Mouse (Mus musculus) right cerebral cortex, adult 18-20 months (tissue): ENCODE data around the gene D830030K20Rik.
"Not testable (repeated sequence)": the region's sequence is repeated elsewhere in the genome, so short reads cannot be mapped to it uniquely, and the experiment has no call there.

Experiments
- DNase-seq: peaks from one replicate; pipeline ENCODE4 v3.0.0; 2022; ENCODE audit warnings: mixed read lengths

The D830030K20Rik gene

DNA sequence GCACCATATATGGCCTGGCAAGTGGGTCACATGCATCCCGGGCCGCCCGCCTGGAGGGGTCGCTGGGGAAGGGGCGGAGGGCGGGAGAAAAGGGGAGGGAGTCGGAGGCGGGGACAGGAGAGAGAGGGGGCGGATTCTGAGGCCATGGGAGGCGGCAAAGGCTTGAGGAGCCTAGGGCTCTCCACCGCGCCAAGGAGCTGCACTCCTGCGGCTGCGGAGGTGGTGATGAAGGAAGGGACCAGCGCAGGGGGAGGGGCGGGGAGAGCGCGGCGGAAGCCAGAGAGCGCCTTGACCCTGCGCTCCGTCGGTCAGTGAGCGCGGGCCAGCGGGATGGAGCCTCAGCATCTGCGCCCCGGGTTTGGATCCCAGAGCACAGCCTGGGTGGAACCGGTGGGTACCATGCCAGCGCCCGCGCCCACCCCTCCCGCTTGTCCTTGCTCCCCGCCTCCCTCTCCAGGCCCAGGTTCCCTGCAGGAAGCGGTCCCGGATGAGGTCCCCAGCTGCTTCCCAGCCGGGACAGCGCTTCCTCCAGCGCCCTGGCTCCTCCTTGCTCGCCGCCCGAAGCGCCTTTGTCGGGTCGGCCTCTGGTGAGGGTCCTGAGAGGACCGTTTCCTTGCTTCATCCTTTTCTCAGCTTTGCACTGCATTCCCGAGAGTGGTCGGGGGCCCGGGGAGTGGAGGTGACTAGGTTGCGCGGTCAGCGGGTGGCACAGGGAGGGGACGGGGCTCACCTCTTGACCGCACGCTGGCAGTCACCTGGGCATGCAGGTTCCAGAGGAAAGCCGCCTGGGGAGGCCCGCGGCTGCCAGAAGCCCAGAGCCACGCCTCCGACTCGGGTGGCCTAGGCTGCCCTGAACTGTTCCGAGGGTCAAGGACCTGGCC is at the start of gene D830030K20Rik:
D830030K20Rik (plus strand) TSS at position 217 of the 881 bp plus-strand sequence.
- peak; percentile 2 for DNase-seq

DNA sequence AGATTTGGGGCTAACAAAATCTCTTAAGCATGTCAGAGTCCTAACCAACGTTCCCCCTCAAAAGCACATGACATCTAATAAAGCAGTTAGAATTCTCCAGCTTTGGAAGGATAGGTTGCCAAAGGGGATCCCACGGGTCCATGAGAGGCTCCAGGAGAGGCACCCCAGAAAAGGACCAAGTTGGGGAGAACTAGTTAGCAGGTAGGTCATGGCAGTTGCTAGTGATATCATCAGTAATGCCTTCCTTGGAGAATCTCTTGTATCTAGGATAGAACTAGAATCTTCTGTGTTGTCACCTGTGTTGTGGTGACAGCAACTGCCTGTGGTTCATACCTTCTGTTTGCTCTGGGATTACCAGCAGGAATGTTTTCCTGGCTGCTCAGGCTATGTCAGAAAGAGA is 20.3 kb upstream of the D830030K20Rik start, which contains the start of gene Gm5795:
Gm5795 (plus strand) TSS at position 301 of the 400 bp plus-strand sequence.
- not testable (repeated sequence) for DNase-seq

DNA sequence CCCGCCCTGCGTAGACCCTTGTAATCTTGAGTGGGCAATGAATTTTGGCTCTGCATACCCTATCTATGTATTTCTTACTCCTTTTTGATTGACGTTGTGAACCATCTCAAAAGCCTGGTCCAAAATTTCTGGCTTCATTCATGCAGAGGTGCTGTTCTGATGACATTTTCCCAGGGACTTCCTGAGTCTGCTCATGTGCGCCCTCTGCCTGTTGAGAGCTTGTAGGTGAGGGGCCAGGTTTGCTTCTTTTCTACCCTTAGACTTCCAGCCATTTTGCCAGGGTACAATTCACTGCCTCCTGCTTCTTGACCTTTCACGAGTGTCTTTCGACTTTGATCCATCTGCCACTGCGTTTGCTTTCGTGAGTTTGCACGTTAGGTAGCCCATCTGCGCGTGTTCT is 1.1 kb downstream of the D830030K20Rik start:
- peak; percentile 4 for DNase-seq

DNA sequence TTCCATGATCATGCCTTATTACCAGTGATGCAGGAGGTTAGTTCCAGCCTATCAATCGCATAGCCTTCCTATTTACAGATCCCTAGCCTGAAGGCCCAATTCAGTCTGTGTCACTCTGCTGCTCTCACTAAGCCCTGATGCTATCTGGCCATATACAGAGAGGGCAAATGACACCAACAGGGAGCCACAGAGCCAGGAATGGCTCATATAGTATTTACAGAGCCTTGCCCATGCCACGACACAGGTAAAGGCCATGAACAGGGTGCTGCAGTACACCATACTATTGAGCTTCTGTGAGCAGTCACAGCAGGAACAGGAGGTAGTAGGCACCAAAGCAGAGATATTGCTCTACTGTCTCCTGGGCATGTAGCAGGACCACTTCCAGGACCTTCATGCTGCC is 54.2 kb downstream of the D830030K20Rik start:
- not testable (repeated sequence) for DNase-seq
